Mouse (Mus musculus) limb, embryonic 15.5 days (tissue): ENCODE measurements around the gene Ddx10. TPM values are rescaled to one million over a fixed set of nuclear protein-coding genes. Genes with fewer than 3 reads are reported as not detected.

Experiments used
- ATAC-seq: fragments of 200-750 bp; cut with Nextera tagmentation; 2 replicates; pipeline ENCODE4 v1.8.0; 2017; ENCODE audit warnings: low read depth, moderate TSS enrichment; ENCODE audit not compliant: insufficient number of reproducible peaks, low FRiP score, low TSS enrichment
- H3K27ac ChIP-seq: fragments of 300-500 bp; sonication (generic); 2 replicates; pipeline ENCODE4 v1.5.1; 2015; ENCODE audit warnings: moderate library complexity, mild to moderate bottlenecking, inconsistent platforms
- H3K27me3 ChIP-seq: fragments of 300-500 bp; sonication (generic); 2 replicates; pipeline ENCODE4 v1.6.1; 2015; ENCODE audit warnings: inconsistent platforms
- H3K36me3 ChIP-seq: fragments of 300-500 bp; sonication (generic); 2 replicates; pipeline ENCODE4 v1.6.1; 2015; ENCODE audit warnings: inconsistent platforms
- H3K4me1 ChIP-seq: fragments of 300-500 bp; sonication (generic); 2 replicates; pipeline ENCODE4 v1.6.1; 2015; ENCODE audit warnings: inconsistent platforms
- H3K4me2 ChIP-seq: fragments of 300-500 bp; sonication (generic); 2 replicates; pipeline ENCODE4 v1.6.1; 2015; ENCODE audit warnings: mild to moderate bottlenecking, inconsistent platforms
- H3K4me3 ChIP-seq: fragments of 300-500 bp; sonication (generic); 2 replicates; pipeline ENCODE4 v1.5.1; 2015; ENCODE audit warnings: mild to moderate bottlenecking, inconsistent platforms
- H3K9ac ChIP-seq: fragments of 300-500 bp; sonication (generic); 2 replicates; pipeline ENCODE4 v1.6.1; 2015; ENCODE audit warnings: inconsistent platforms
- H3K9me3 ChIP-seq: fragments of 300-500 bp; sonication (generic); 2 replicates; pipeline ENCODE4 v1.6.1; 2016; ENCODE audit warnings: inconsistent platforms
- WGBS: fragments of 180-500 bp; shearing (Covaris S2); methylation state at CpG from one replicate; pipeline ENCODE4 v1.1.7; 2015; 5-methylcytosine and 5-hydroxymethylcytosine counted together
- polyA plus RNA-seq: library from polyadenylated mRNA; unstranded; fragments of >200 nt; fragmentation: Nextera tagmentation; extraction: Ambion mirVana; gene quantifications from 2 replicates; pipeline ENCODE4 v1.2.1, GENCODE M21; 2015

Ddx10 gene
- 25.2 and 26.3 TPM in 2 replicates for polyA plus RNA-seq

DNA sequence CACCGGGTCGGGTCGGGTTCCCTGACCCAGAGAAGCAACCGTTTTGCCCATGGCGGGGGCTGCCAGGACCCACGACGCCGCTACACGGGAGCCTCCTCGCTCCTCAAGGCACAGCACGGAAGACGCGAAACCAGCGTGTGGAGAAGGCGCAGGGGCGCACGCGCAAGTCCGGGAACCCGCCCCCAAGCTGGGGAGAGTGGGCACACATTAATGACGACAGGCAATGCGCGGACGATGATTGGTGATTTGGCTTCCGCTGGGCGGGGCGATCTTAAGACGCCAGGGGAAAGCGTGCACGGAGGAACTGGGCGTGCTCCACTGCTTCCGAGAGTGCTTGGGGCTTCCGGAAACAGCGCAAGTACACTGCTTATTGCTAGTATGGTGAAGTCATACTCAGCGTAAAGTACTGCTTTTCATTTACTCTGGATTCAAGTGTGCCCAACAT lies at the start of gene Ddx10:
Gene Ddx10 (minus strand): TSS at position 101 of the 445 bp plus-strand sequence.
- no peaks in the 10 kb centered on the region for H3K27me3 ChIP-seq
- ATAC-seq = peak; percentile 100
- peak within 1 kb of the TSS; percentile 56 for H3K9ac ChIP-seq
- no peaks in the 10 kb centered on the region for H3K36me3 ChIP-seq
- peak within 1 kb of the TSS; percentile 85 for H3K4me3 ChIP-seq
- H3K27ac ChIP-seq = 0 out of 2 replicates have a peak within 1 kb of the TSS, but pooled peaks have one; percentile 9
- no peaks in the 10 kb centered on the region for H3K9me3 ChIP-seq
- peaks cover 9% of the 10 kb centered on the region for H3K4me1 ChIP-seq
- under 1% methylated on average over 35 of the region's 35 CpGs for WGBS
- peak within 1 kb of the TSS; percentile 87 for H3K4me2 ChIP-seq

GRCm38 (mm10) chr9:53292833-53293232 lies 45.0 kb upstream of the Ddx10 start:
- H3K9ac ChIP-seq = no peak overlapping the region
- no peak overlapping the region for H3K4me2 ChIP-seq
- H3K4me3 ChIP-seq = no peak overlapping the region
- no peaks in the 10 kb centered on the region for H3K36me3 ChIP-seq
- H3K4me1 ChIP-seq = no peaks in the 10 kb centered on the region
- H3K9me3 ChIP-seq = no peaks in the 10 kb centered on the region
- H3K27me3 ChIP-seq = no peaks in the 10 kb centered on the region
- no peak overlapping the region for H3K27ac ChIP-seq
- ATAC-seq = no peak

GRCm38 (mm10) chr9:53290006-53290405 lies 42.2 kb upstream of the Ddx10 start:
- Histone ChIP-seq H3K27me3 (no peaks in the 10 kb centered on the region), H3K9me3 (no peaks in the 10 kb centered on the region), H3K9ac (no peak overlapping the region), H3K36me3 (no peaks in the 10 kb centered on the region), H3K4me2 (no peak overlapping the region), H3K27ac (no peak overlapping the region), H3K4me3 (no peak overlapping the region), H3K4me1 (no peaks in the 10 kb centered on the region)
- WGBS = 53% methylated on average over 3 of the region's 3 CpGs
- no peak for ATAC-seq

GRCm38 (mm10) chr9:53286793-53287192 lies 38.9 kb upstream of the Ddx10 start:
- H3K27ac ChIP-seq = no peak overlapping the region
- H3K9me3 ChIP-seq = no peaks in the 10 kb centered on the region
- H3K4me2 ChIP-seq = no peak overlapping the region
- H3K4me3 ChIP-seq = no peak overlapping the region
- H3K4me1 ChIP-seq = no peaks in the 10 kb centered on the region
- no peak overlapping the region for H3K9ac ChIP-seq
- no peaks in the 10 kb centered on the region for H3K27me3 ChIP-seq
- no peak for ATAC-seq
- no peaks in the 10 kb centered on the region for H3K36me3 ChIP-seq
- WGBS = 69% methylated on average over 6 of the region's 6 CpGs

DNA sequence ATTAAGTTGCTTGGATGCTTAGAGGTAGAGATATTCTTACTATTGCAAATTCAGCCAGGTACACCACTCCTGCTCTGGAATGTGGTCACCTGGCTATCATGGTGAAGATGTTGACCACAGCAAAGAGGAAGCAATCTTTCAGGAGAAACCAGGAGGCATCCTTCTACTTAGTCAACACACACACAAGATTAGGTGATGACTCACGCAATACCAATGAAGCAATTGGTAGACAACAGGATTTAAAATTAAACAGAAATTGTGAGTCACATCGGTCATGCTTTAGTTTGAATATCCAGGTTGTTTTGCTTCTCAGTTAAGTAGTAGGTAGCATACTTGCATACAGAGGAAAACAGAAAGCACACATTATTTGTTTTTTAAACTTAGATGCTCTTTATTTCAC lies 31.1 kb upstream of the Ddx10 start:
- Histone ChIP-seq H3K9ac (no peak overlapping the region), H3K27me3 (no peaks in the 10 kb centered on the region), H3K4me3 (no peak overlapping the region), H3K27ac (no peak overlapping the region), H3K4me1 (no peaks in the 10 kb centered on the region), H3K36me3 (no peaks in the 10 kb centered on the region), H3K4me2 (no peak overlapping the region), H3K9me3 (no peaks in the 10 kb centered on the region)
- no peak for ATAC-seq
- 92% methylated on average over 2 of the region's 2 CpGs for WGBS

DNA sequence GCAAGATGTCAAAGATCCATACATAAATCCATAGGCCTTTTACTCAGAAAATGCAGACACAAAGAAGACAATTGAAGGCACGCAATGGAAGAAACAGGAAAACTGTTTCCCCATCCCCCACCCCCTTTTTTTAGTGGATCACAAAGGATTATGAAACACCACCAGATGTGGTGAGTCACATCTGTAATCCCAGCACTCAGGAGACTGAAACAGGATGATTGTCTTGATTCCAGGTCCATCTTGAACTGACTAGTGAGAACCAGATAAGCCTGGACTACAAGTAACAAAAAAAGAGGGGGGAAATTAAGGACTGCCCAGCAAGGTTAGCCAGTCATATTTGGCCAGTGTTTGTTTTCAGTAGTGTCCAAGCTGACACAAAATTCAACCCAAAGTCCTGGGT lies 28.5 kb upstream of the Ddx10 start:
- no peak overlapping the region for H3K4me3 ChIP-seq
- 92% methylated on average over 1 of the region's 1 CpGs for WGBS
- no peak for ATAC-seq

GRCm38 (mm10) chr9:53272714-53273113 lies 24.9 kb upstream of the Ddx10 start:
- 0 out of 2 replicates have a peak, but pooled peaks cover 3% of the 10 kb centered on the region for H3K4me1 ChIP-seq
- H3K27me3 ChIP-seq = no peaks in the 10 kb centered on the region
- no peak for ATAC-seq
- no peak overlapping the region for H3K4me2 ChIP-seq
- H3K4me3 ChIP-seq = no peak overlapping the region
- WGBS = 68% methylated on average over 4 of the region's 4 CpGs
- H3K9ac ChIP-seq = no peak overlapping the region
- H3K27ac ChIP-seq = no peak overlapping the region
- no peaks in the 10 kb centered on the region for H3K9me3 ChIP-seq
- no peaks in the 10 kb centered on the region for H3K36me3 ChIP-seq

More for the DNA sequence above, 28.5 kb upstream of the Ddx10 start:
- no peaks in the 10 kb centered on the region for H3K9me3 ChIP-seq
- no peak overlapping the region for H3K9ac ChIP-seq
- no peaks in the 10 kb centered on the region for H3K27me3 ChIP-seq
- H3K4me1 ChIP-seq = no peaks in the 10 kb centered on the region
- no peak overlapping the region for H3K4me2 ChIP-seq
- no peaks in the 10 kb centered on the region for H3K36me3 ChIP-seq
- H3K27ac ChIP-seq = no peak overlapping the region

- no peaks in the 10 kb centered on the region for H3K36me3 ChIP-seq
- no peak overlapping the region for H3K27ac ChIP-seq
- H3K4me1 ChIP-seq = 0 out of 2 replicates have a peak, but pooled peaks cover 3% of the 10 kb centered on the region
- H3K9me3 ChIP-seq = no peaks in the 10 kb centered on the region
- no peak overlapping the region for H3K4me2 ChIP-seq
- ATAC-seq = no peak
- H3K4me3 ChIP-seq = no peak overlapping the region
- WGBS = 22% methylated on average over 5 of the region's 5 CpGs
- no peak overlapping the region for H3K9ac ChIP-seq
- H3K27me3 ChIP-seq = no peaks in the 10 kb centered on the region
Measured at GRCm38 (mm10) chr9:53272207-53272606, 24.4 kb upstream of the Ddx10 start.

DNA sequence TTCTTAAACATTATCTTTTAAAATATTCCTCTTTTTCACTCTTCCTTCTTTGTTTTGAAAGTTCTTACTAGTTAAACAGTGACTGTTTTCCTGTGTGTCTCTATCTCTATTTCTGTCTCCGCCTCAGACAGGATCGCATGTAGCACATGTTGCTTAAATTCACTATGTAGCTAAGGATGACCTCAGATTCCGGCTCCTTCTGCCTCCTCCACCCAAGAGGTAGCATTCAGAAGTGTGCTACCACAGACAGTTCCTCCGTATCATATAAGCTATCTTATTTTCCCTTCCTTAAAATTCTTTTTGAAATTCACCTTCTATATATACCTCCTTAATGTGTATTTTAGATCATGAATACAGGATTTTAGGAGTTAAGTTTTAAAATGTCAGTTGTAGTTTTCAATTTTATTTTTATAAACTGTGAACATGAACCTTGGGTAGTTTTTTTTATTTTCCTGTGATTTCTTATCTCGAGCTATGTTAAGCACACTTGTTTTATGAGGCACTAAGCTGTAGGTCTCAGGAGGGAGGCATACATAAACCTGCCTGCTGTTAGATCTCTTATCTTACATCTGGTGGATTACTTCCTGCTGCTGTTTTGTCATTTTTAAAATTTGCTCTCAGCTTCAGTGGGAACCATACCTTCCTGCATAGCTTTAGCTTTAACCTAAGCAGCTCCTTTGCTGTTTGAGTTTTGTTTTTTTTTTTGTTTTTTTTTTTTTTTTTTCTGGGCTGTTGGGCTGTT lies 23.6 kb upstream of the Ddx10 start:
- H3K36me3 ChIP-seq = no peaks in the 10 kb centered on the region
- no peak overlapping the region for H3K4me2 ChIP-seq
- WGBS = 51% methylated on average over 5 of the region's 5 CpGs
- ATAC-seq = no peak
- H3K4me1 ChIP-seq = 0 out of 2 replicates have a peak, but pooled peaks cover 3% of the 10 kb centered on the region
- H3K4me3 ChIP-seq = no peak overlapping the region
- H3K27me3 ChIP-seq = no peaks in the 10 kb centered on the region
- H3K27ac ChIP-seq = no peak overlapping the region
- no peak overlapping the region for H3K9ac ChIP-seq
- H3K9me3 ChIP-seq = no peaks in the 10 kb centered on the region

DNA sequence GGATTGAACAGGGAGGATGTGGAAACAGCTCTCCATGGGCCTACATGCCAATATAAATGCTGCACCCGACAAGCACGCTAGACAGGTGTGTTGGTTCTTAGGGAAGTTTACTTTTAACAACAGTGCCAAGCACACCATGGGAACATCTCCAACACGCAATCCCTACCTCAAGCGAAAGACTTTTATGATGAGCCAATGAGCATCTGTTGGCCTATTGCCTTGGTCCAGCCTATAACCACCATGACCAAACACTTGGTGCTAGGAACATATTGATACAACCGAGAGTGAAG lies 21.6 kb upstream of the Ddx10 start:
- H3K27me3 ChIP-seq = no peaks in the 10 kb centered on the region
- ATAC-seq = no peak
- H3K9ac ChIP-seq = no peak overlapping the region
- H3K4me2 ChIP-seq = no peak overlapping the region
- no peak overlapping the region for H3K4me3 ChIP-seq
- WGBS = 74% methylated on average over 5 of the region's 5 CpGs
- peak overlapping the region; percentile 48; the same call in 1 of the 2 replicates for H3K27ac ChIP-seq
- no peaks in the 10 kb centered on the region for H3K36me3 ChIP-seq
- 0 out of 2 replicates have a peak, but pooled peaks cover 3% of the 10 kb centered on the region for H3K4me1 ChIP-seq
- H3K9me3 ChIP-seq = no peaks in the 10 kb centered on the region

GRCm38 (mm10) chr9:53268731-53269465 lies 21.0 kb upstream of the Ddx10 start:
- 39% methylated on average over 5 of the region's 5 CpGs for WGBS
- Histone ChIP-seq H3K9me3 (no peaks in the 10 kb centered on the region), H3K4me3 (no peak overlapping the region), H3K4me1 (0 out of 2 replicates have a peak, but pooled peaks cover 3% of the 10 kb centered on the region), H3K9ac (no peak overlapping the region), H3K27me3 (no peaks in the 10 kb centered on the region), H3K36me3 (no peaks in the 10 kb centered on the region), H3K4me2 (no peak overlapping the region), H3K27ac (peak overlapping the region; percentile 48; the same call in 1 of the 2 replicates)
- ATAC-seq = no peak

DNA sequence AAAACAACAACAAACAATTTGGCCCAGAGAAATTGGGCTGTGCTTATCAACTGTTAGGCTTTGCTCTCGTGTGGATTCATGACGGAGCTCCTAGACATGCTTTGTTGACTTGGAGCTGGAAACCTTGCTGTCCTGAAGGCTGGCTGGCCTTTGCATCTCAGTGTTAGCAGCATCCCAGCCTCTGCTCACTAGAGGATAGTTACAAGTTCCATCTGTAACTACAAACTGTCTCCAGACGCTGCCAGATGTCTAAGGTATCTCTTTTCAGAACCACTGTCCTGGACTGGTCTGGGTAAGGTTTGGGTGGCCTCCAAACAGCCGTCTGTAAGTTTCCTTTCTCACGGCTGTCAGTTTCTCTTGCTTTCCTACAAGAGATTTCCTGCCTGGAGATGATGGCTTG lies 20.2 kb upstream of the Ddx10 start:
- Histone ChIP-seq H3K9me3 (no peaks in the 10 kb centered on the region), H3K4me2 (no peak overlapping the region), H3K27me3 (no peaks in the 10 kb centered on the region), H3K4me1 (0 out of 2 replicates have a peak, but pooled peaks cover 6% of the 10 kb centered on the region), H3K27ac (no peak overlapping the region), H3K9ac (no peak overlapping the region), H3K4me3 (no peak overlapping the region), H3K36me3 (no peaks in the 10 kb centered on the region)
- no peak for ATAC-seq
- WGBS = 67% methylated on average over 5 of the region's 5 CpGs
